Mouse (Mus musculus) E14TG2a.4 (cell line): ENCODE data around the gene Csnk1g1.

ENCODE experiments used
- CTCF ChIP-seq: conservative IDR thresholded peaks from 2 replicates; pipeline ENCODE4 v1.5.1; 2014; ENCODE audit warnings: low read length
- NANOG ChIP-seq: IDR thresholded peaks from 2 replicates; pipeline ENCODE4 v1.6.1; 2014; ENCODE audit warnings: borderline replicate concordance, low read length, mixed read lengths
- POU5F1 ChIP-seq: IDR thresholded peaks from 2 replicates; pipeline ENCODE4 v1.6.1; 2014; ENCODE audit warnings: low read length, borderline replicate concordance

DNA sequence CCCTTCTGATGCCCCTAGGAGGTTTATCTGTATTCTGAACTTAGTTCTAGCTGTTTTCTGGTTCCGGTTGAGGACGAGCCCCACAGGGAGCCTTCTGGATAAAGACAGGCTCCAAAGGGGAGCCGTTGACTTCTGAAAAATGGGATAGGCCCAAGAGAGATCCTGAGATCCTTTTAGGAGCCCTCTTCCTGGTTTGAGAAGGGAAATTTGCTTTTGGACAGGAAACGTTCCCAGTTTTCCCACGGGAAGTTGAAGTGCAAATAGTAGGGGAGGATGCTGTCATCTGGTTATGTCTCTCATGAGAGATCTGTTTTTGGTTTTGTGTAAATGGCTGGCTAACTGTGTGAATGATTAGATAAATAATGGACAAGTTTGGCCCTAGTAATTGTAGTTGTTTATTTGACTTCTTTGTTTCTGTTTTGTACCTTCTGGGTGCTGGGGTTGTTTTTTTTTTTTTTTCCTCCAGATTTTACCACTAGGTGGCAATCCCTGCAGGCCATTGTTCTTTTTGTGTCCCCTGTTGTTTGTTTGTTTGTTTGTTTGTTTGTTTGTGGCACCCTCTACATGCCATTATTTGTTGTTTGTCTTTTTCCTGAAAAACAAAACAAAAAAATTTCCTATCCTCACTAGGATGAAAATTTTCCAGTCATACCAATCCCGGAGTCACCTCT is 141.3 kb downstream of the Csnk1g1 start:
- TF ChIP-seq CTCF (peak; percentile 34), NANOG (no peak), POU5F1 (no peak)
